Mouse (Mus musculus) myocyte (in vitro differentiated cells): ENCODE results near the gene Flt1. TPM values are rescaled to one million over a fixed set of nuclear protein-coding genes. Genes with fewer than 3 reads are reported as not detected.

Source experiments
- H3K27me3 ChIP-seq: one replicate; pipeline ENCODE4 v1.6.1; 2011; ENCODE audit not compliant: control insufficient read depth, insufficient read depth, insufficient read length
- H3K36me3 ChIP-seq: one replicate; pipeline ENCODE4 v1.6.1; 2011; ENCODE audit not compliant: control insufficient read depth, insufficient read depth
- H3K4me2 ChIP-seq: one replicate; pipeline ENCODE4 v1.6.1; 2011; ENCODE audit warnings: low read depth, control low read depth
- H3K4me3 ChIP-seq: one replicate; pipeline ENCODE4 v1.5.1; 2011; ENCODE audit warnings: mild to moderate bottlenecking, control low read depth, moderate library complexity
- H3K79me2 ChIP-seq: one replicate; pipeline ENCODE4 v1.6.1; 2011; ENCODE audit not compliant: control insufficient read depth, insufficient read depth
- H3ac ChIP-seq: one replicate; pipeline ENCODE4 v1.6.1; 2011; ENCODE audit not compliant: control insufficient read depth, insufficient read length
- CEBPB ChIP-seq: IDR thresholded peaks from 2 replicates; pipeline ENCODE4 v1.6.1; 2011; ENCODE audit warnings: mild to moderate bottlenecking, moderate library complexity; ENCODE audit not compliant: poor library complexity, insufficient read depth, severe bottlenecking
- E2F4 ChIP-seq: IDR thresholded peaks from one replicate; pipeline ENCODE4 v1.6.1; 2011; ENCODE audit warnings: mild to moderate bottlenecking, control low read depth, moderate library complexity; ENCODE audit not compliant: insufficient read depth
- MAX ChIP-seq: IDR thresholded peaks from one replicate; pipeline ENCODE4 v1.6.1; 2011; ENCODE audit warnings: low read depth, mild to moderate bottlenecking, control low read depth
- MYOD1 ChIP-seq, 3 experiments: IDR thresholded peaks; one replicate each; pipeline ENCODE4 v1.6.1; 2011; ENCODE audit warnings: control low read depth in 2 of 3, low read depth in 2 of 3, mild to moderate bottlenecking in 2 of 3, moderate library complexity in 1 of 3; ENCODE audit not compliant: insufficient read length in 2 of 3, control insufficient read depth in 1 of 3
- MYOG ChIP-seq, 3 experiments: IDR thresholded peaks; one replicate each; pipeline ENCODE4 v1.6.1; 2011; ENCODE audit warnings: control low read depth in 2 of 3, low read depth in 2 of 3, mild to moderate bottlenecking in 2 of 3; ENCODE audit not compliant: insufficient read length in 2 of 3, control insufficient read depth in 1 of 3, insufficient read depth in 1 of 3
- POLR2A ChIP-seq: IDR thresholded peaks from one replicate; pipeline ENCODE4 v1.6.1; 2011; ENCODE audit warnings: low read depth, mild to moderate bottlenecking, control low read depth, moderate library complexity; ENCODE audit not compliant: insufficient read length
- POLR2AphosphoS2 ChIP-seq: IDR thresholded peaks from one replicate; pipeline ENCODE4 v1.6.1; 2011; ENCODE audit warnings: low read depth, control low read depth; ENCODE audit not compliant: insufficient read length
- REST ChIP-seq: IDR thresholded peaks from one replicate; pipeline ENCODE4 v1.6.1; 2011; ENCODE audit warnings: mild to moderate bottlenecking, control low read depth, moderate library complexity; ENCODE audit not compliant: insufficient read depth, insufficient read length
- SRF ChIP-seq: IDR thresholded peaks from one replicate; pipeline ENCODE4 v1.6.1; 2011; ENCODE audit warnings: low read depth; ENCODE audit not compliant: control insufficient read depth, insufficient read length
- TCF12 ChIP-seq: IDR thresholded peaks from one replicate; pipeline ENCODE4 v1.6.1; 2011; ENCODE audit warnings: mild to moderate bottlenecking, control low read depth; ENCODE audit not compliant: poor library complexity, insufficient read depth, severe bottlenecking
- TCF3 ChIP-seq: IDR thresholded peaks from one replicate; pipeline ENCODE4 v1.6.1; 2011; ENCODE audit warnings: low read depth, control low read depth; ENCODE audit not compliant: insufficient read length
- USF1 ChIP-seq: IDR thresholded peaks from one replicate; pipeline ENCODE4 v1.6.1; 2011; ENCODE audit warnings: low read depth, mild to moderate bottlenecking, control low read depth, moderate library complexity
- polyA plus RNA-seq: library from polyadenylated mRNA; unstranded; fragments of >200 nt; fragmentation: generic; extraction: Trizol; gene quantifications from one replicate; pipeline ENCODE4 v1.2.1, GENCODE M21; 2012; ENCODE audit warnings: missing spikeins

Flt1 gene
- polyA plus RNA-seq, 1 experiment, result 1.1 TPM

DNA sequence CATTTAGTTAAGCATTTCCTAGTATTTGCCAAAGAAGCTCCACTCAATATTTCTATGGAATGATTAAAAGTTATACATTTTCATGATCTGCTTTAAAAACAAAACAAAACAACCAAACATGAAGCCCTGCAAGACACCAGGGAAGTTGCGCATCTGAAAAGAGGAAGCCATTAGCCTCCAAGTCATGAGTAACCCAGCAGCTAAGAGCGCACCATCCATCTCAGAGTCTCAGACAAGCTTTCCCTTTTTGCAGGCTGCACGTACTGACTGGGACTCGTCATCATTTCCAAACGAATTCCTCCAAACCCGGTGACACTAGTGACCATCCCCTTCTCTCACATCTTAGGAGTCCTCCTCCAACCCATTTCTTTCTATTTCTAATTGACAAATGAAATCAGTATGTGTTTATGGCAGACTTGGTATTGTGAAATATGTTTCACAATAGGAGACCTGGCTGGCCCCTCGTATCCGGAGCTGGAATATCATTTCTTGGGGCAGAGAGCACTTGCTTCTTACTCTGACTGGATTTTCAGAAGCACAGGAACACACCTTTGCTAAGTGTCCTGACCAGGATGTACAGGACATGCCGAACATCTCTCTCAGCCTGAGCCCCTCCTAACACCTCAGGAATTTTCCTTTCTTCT is 16.8 kb upstream of the Flt1 start:
- Histone ChIP-seq H3K4me3 (no peak overlapping the region), H3K36me3 (no peaks in the 10 kb centered on the region), H3K4me2 (no peak overlapping the region), H3ac (no peak overlapping the region), H3K27me3 (no peaks in the 10 kb centered on the region), H3K79me2 (no peaks in the 10 kb centered on the region)
- no peak for TF ChIP-seq MYOG (IDR thresholded peaks at IDR 0.05; ENCODE audit: control insufficient read depth in 1 of 3, insufficient read depth in 1 of 3, insufficient read length in 2 of 3, low read depth in 2 of 3)
- no peak for TF ChIP-seq TCF3
- TF ChIP-seq POLR2A, result no peak
- no peak for TF ChIP-seq CEBPB
- TF ChIP-seq POLR2AphosphoS2, result no peak
- no peak for TF ChIP-seq SRF
- TF ChIP-seq MAX, result no peak
- TF ChIP-seq E2F4, result no peak
- TF ChIP-seq MYOD1 (IDR thresholded peaks at IDR 0.05; ENCODE audit: control insufficient read depth in 1 of 3, insufficient read length in 2 of 3, low read depth in 2 of 3), result no peak
- no peak for TF ChIP-seq TCF12
- no peak for TF ChIP-seq REST
- no peak for TF ChIP-seq USF1

DNA sequence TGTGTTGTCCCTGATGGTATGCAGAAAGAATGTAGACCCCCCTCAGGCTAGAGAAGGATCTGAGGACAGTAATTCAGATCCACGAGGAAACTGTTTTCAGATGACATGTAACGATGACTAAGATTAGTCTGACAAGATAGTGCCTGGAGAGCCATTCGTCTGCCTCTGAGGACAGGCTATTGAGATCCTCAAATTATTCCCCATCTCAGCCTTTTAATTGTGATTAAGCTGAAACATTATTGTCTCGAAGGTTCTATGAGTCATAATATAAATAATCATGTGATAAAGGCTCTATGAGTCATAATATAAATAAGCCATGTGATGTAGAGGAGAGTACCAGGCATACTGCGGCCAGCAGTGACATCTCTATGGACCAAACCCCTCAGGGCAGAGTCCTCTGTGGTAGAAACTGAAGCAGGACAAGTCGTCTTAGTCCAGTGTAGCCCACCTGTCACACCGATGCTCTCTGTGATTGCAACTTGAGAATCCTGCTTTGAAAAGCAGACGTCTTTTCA is 11.0 kb upstream of the Flt1 start:
- Histone ChIP-seq H3ac (no peak overlapping the region), H3K27me3 (no peaks in the 10 kb centered on the region), H3K36me3 (no peaks in the 10 kb centered on the region), H3K4me2 (no peak overlapping the region), H3K4me3 (no peak overlapping the region), H3K79me2 (no peaks in the 10 kb centered on the region)
- no peak for TF ChIP-seq E2F4
- TF ChIP-seq USF1, result peak; percentile 69

DNA sequence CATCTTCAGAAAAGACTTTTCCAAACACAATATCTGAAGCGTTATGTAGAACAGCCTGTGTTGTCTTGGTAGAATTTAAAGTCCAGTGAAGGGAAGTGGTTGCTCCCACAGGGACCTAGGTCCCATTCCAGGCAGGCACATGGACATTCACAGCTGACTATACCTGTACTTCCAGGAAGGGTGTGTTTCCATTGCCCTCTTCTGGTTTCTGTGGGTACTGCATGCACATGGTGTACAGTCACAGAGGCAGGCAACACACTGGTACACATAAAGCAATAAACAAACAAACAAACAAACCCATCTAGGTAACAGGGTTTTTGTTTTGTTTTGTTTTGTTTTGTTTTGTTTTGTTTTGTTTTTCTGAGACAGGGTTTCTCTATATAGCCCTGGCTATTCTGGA is 7.9 kb upstream of the Flt1 start:
- H3K4me3 ChIP-seq, result no peak overlapping the region
- no peak overlapping the region for H3ac ChIP-seq
- H3K4me2 ChIP-seq, result no peak overlapping the region
- H3K79me2 ChIP-seq, result no peaks in the 10 kb centered on the region
- no peaks in the 10 kb centered on the region for H3K36me3 ChIP-seq
- no peaks in the 10 kb centered on the region for H3K27me3 ChIP-seq
- TF ChIP-seq MYOG (IDR thresholded peaks at IDR 0.05; ENCODE audit: control insufficient read depth in 1 of 3, insufficient read depth in 1 of 3, insufficient read length in 2 of 3, low read depth in 2 of 3) (no peak), TCF12 (no peak), POLR2A (no peak), E2F4 (no peak), SRF (no peak), TCF3 (no peak), MAX (no peak), MYOD1 (IDR thresholded peaks at IDR 0.05; ENCODE audit: control insufficient read depth in 1 of 3, insufficient read length in 2 of 3, low read depth in 2 of 3) (no peak)

- H3K27me3 ChIP-seq, result no peaks in the 10 kb centered on the region
- H3ac ChIP-seq, result no peak overlapping the region
- no peak overlapping the region for H3K4me3 ChIP-seq
- no peaks in the 10 kb centered on the region for H3K36me3 ChIP-seq
- no peak overlapping the region for H3K4me2 ChIP-seq
- TF ChIP-seq USF1 (no peak), POLR2A (no peak)
- no peaks in the 10 kb centered on the region for H3K79me2 ChIP-seq
Measured at GRCm38 (mm10) chr5:147732926-147733325, 7.1 kb upstream of the Flt1 start.

DNA sequence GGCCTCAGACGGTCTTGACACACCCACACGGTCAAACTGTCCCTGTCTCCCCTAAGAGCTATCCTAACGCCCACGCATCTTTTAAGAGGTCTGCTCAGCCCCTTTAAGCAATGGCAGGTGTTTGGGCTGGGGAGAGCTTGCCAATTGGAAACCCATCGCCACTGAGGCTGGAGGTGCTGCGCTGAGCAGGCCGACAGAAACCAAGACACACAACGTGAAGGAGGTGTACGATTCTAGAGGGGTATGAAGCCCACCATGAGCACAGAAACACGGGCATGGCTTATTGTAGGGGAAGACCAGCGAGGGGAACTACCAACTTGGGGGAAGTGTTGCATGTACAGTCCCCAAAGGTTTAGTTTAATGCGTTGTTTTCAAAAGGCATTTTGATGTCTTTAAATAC is 1.7 kb upstream of the Flt1 start:
- Histone ChIP-seq H3K4me2 (no peak overlapping the region), H3K4me3 (no peak overlapping the region), H3K27me3 (peaks cover 8% of the 10 kb centered on the region), H3K79me2 (no peaks in the 10 kb centered on the region), H3ac (no peak overlapping the region), H3K36me3 (no peaks in the 10 kb centered on the region)
- TF ChIP-seq POLR2A, result no peak
- TF ChIP-seq SRF, result no peak
